Mouse (Mus musculus): ENCODE data around the gene Vat1l.

Gene Vat1l

GRCm38 (mm10) chr8:114398326-114398725 lies 192.9 kb downstream of the Vat1l start:
- no peak for DNase-seq (ENCODE audit: low read depth, low spot score)

GRCm38 (mm10) chr8:114399273-114399672 lies 193.9 kb downstream of the Vat1l start:
- no peak for DNase-seq (ENCODE audit: low read depth, low spot score)

GRCm38 (mm10) chr8:114401679-114402078 lies 196.3 kb downstream of the Vat1l start:
- no peak for DNase-seq (ENCODE audit: low read depth, low spot score)

GRCm38 (mm10) chr8:114411421-114411820 lies 206.0 kb downstream of the Vat1l start:
- DNase-seq (ENCODE audit: low read depth, low spot score): no peak

GRCm38 (mm10) chr8:114417786-114418185 lies 212.4 kb downstream of the Vat1l start, which contains the start of gene Clec3a:
Gene Clec3a (plus strand): TSS chr8:114418086.
- DNase-seq (ENCODE audit: low read depth, low spot score): no peak

- no peak for DNase-seq (ENCODE audit: low read depth, low spot score)
Measured at GRCm38 (mm10) chr8:114418486-114418885, 213.1 kb downstream of the Vat1l start.

- no peak for DNase-seq (ENCODE audit: low read depth, low spot score)
Measured at GRCm38 (mm10) chr8:114418904-114419303, 213.5 kb downstream of the Vat1l start.

- no peak for DNase-seq (ENCODE audit: low read depth, low spot score)
Measured at GRCm38 (mm10) chr8:114421544-114421943, 216.1 kb downstream of the Vat1l start.

All from forelimb bud, embryonic 11.5 days (tissue).